Mouse (Mus musculus) liver, embryonic 14.5 days (tissue): ENCODE results near the gene Fiz1.

ENCODE experiments used
- CTCF ChIP-seq: IDR thresholded peaks from 2 replicates; pipeline ENCODE4 v1.5.1; 2016; ENCODE audit warnings: antibody characterized with exemption, low read depth, control low read depth
- EP300 ChIP-seq: IDR thresholded peaks from 2 replicates; pipeline ENCODE4 v1.6.1; 2016; ENCODE audit warnings: antibody characterized with exemption, low read depth

- TF ChIP-seq CTCF: no peak
- TF ChIP-seq EP300: no peak
Measured at GRCm38 (mm10) chr7:5030554-5031275, 16.2 kb upstream of the Fiz1 start.
